Mouse (Mus musculus): ENCODE results near the gene Igsf21. TPM values are rescaled to one million over a fixed set of nuclear protein-coding genes. Genes with fewer than 3 reads are reported as not detected.
A peak's percentile ranks its signal among the peaks of the same experiment; 100 is the strongest.

The Igsf21 gene
- polyA plus RNA-seq, 1 experiment from 2014 or later, result 64.4 TPM

- peaks cover 15% of the 10 kb centered on the region; the same call in 1 of the 2 replicates for H3K4me1 ChIP-seq (replicated peaks; ENCODE audit: control insufficient read depth, insufficient read depth, low read length)
- H3K36me3 ChIP-seq (replicated peaks; ENCODE audit: control insufficient read depth, insufficient read depth), result no peaks in the 10 kb centered on the region
- ATAC-seq (ENCODE audit: low FRiP score) (no peak), DNase-seq (ENCODE audit: low spot score) (no peak)
- peak overlapping the region; percentile 54; the same call in 1 of the 2 replicates for H3K27ac ChIP-seq
- peak overlapping the region; percentile 17; the same call in 1 of the 2 replicates for H3K9ac ChIP-seq
- no peaks in the 10 kb centered on the region for H3K9me3 ChIP-seq (ENCODE audit: control insufficient read depth, low read length)
- H3K4me2 ChIP-seq (replicated peaks), result no peak overlapping the region
- no peak overlapping the region for H3K4me3 ChIP-seq (replicated peaks; ENCODE audit: low read length)
- 38% methylated on average over 10 of the region's 10 CpGs for WGBS
- H3K27me3 ChIP-seq (ENCODE audit: control insufficient read depth, insufficient read depth, low read length), result no peaks in the 10 kb centered on the region
Observed at GRCm38 (mm10) chr4:140070331-140070652, 176.3 kb downstream of the Igsf21 start.

- H3K27ac ChIP-seq, result peak overlapping the region; percentile 54; the same call in 1 of the 2 replicates
- H3K27me3 ChIP-seq (ENCODE audit: control insufficient read depth, insufficient read depth, low read length), result no peaks in the 10 kb centered on the region
- no peaks in the 10 kb centered on the region for H3K9me3 ChIP-seq (ENCODE audit: control insufficient read depth, low read length)
- peaks cover 15% of the 10 kb centered on the region; the same call in 1 of the 2 replicates for H3K4me1 ChIP-seq (replicated peaks; ENCODE audit: control insufficient read depth, insufficient read depth, low read length)
- H3K4me3 ChIP-seq (replicated peaks; ENCODE audit: low read length), result no peak overlapping the region
- 13% methylated on average over 15 of the region's 15 CpGs for WGBS
- H3K4me2 ChIP-seq (replicated peaks), result no peak overlapping the region
- DNase-seq (ENCODE audit: low spot score), result no peak
- no peaks in the 10 kb centered on the region for H3K36me3 ChIP-seq (replicated peaks; ENCODE audit: control insufficient read depth, insufficient read depth)
- ATAC-seq (ENCODE audit: low FRiP score), result peak; percentile 79
- H3K9ac ChIP-seq, result no peak overlapping the region
Observed at GRCm38 (mm10) chr4:140069563-140070330, 176.8 kb downstream of the Igsf21 start.

GRCm38 (mm10) chr4:140068468-140068867, 178.1 kb downstream of the Igsf21 start:
- Histone ChIP-seq H3K9me3 (ENCODE audit: control insufficient read depth, low read length) (no peaks in the 10 kb centered on the region), H3K4me2 (replicated peaks) (no peak overlapping the region), H3K27me3 (ENCODE audit: control insufficient read depth, insufficient read depth, low read length) (no peaks in the 10 kb centered on the region), H3K36me3 (replicated peaks; ENCODE audit: control insufficient read depth, insufficient read depth) (no peaks in the 10 kb centered on the region), H3K9ac (no peak overlapping the region), H3K4me1 (replicated peaks; ENCODE audit: control insufficient read depth, insufficient read depth, low read length) (peaks cover 15% of the 10 kb centered on the region; the same call in 1 of the 2 replicates), H3K27ac (no peak overlapping the region), H3K4me3 (replicated peaks; ENCODE audit: low read length) (no peak overlapping the region)
- DNase-seq (ENCODE audit: low spot score) (no peak), ATAC-seq (ENCODE audit: low FRiP score) (no peak)
- 95% methylated on average over 6 of the region's 6 CpGs for WGBS

- no peak overlapping the region for H3K4me2 ChIP-seq (replicated peaks)
- H3K4me3 ChIP-seq (replicated peaks; ENCODE audit: low read length), result no peak overlapping the region
- H3K9me3 ChIP-seq (ENCODE audit: control insufficient read depth, low read length), result no peaks in the 10 kb centered on the region
- H3K36me3 ChIP-seq (replicated peaks; ENCODE audit: control insufficient read depth, insufficient read depth), result no peaks in the 10 kb centered on the region
- ATAC-seq (ENCODE audit: low FRiP score) (no peak), DNase-seq (ENCODE audit: low spot score) (no peak)
- H3K4me1 ChIP-seq (replicated peaks; ENCODE audit: control insufficient read depth, insufficient read depth, low read length), result peaks cover 15% of the 10 kb centered on the region; the same call in 1 of the 2 replicates
- no peaks in the 10 kb centered on the region for H3K27me3 ChIP-seq (ENCODE audit: control insufficient read depth, insufficient read depth, low read length)
- H3K9ac ChIP-seq, result no peak overlapping the region
- WGBS, result 89% methylated on average over 12 of the region's 12 CpGs
- H3K27ac ChIP-seq, result no peak overlapping the region
Observed at GRCm38 (mm10) chr4:140066011-140066410, 180.6 kb downstream of the Igsf21 start.

GRCm38 (mm10) chr4:140063153-140063671, 183.4 kb downstream of the Igsf21 start:
- ATAC-seq (ENCODE audit: low FRiP score) (no peak), DNase-seq (ENCODE audit: low spot score) (no peak)
- Histone ChIP-seq H3K36me3 (replicated peaks; ENCODE audit: control insufficient read depth, insufficient read depth) (no peaks in the 10 kb centered on the region), H3K4me1 (replicated peaks; ENCODE audit: control insufficient read depth, insufficient read depth, low read length) (no peaks in the 10 kb centered on the region), H3K4me3 (replicated peaks; ENCODE audit: low read length) (no peak overlapping the region), H3K4me2 (replicated peaks) (no peak overlapping the region), H3K27ac (no peak overlapping the region), H3K9ac (no peak overlapping the region), H3K9me3 (ENCODE audit: control insufficient read depth, low read length) (no peaks in the 10 kb centered on the region), H3K27me3 (ENCODE audit: control insufficient read depth, insufficient read depth, low read length) (no peaks in the 10 kb centered on the region)
- 76% methylated on average over 13 of the region's 13 CpGs for WGBS

- H3K27ac ChIP-seq, result no peak overlapping the region
- no peaks in the 10 kb centered on the region for H3K36me3 ChIP-seq (replicated peaks; ENCODE audit: control insufficient read depth, insufficient read depth)
- H3K4me1 ChIP-seq (replicated peaks; ENCODE audit: control insufficient read depth, insufficient read depth, low read length), result no peaks in the 10 kb centered on the region
- H3K4me2 ChIP-seq (replicated peaks), result no peak overlapping the region
- no peak overlapping the region for H3K9ac ChIP-seq
- no peak overlapping the region for H3K4me3 ChIP-seq (replicated peaks; ENCODE audit: low read length)
- H3K9me3 ChIP-seq (ENCODE audit: control insufficient read depth, low read length), result no peaks in the 10 kb centered on the region
- no peaks in the 10 kb centered on the region for H3K27me3 ChIP-seq (ENCODE audit: control insufficient read depth, insufficient read depth, low read length)
- WGBS, result 83% methylated on average over 5 of the region's 5 CpGs
- no peak for ATAC-seq (ENCODE audit: low FRiP score)
- DNase-seq (ENCODE audit: low spot score), result no peak
Observed at GRCm38 (mm10) chr4:140060251-140060650, 186.3 kb downstream of the Igsf21 start.

- no peak for ATAC-seq (ENCODE audit: low FRiP score)
Observed at GRCm38 (mm10) chr4:140053042-140053441, 193.5 kb downstream of the Igsf21 start.

GRCm38 (mm10) chr4:140052575-140052974, 194.0 kb downstream of the Igsf21 start:
- Histone ChIP-seq H3K4me2 (replicated peaks) (no peak overlapping the region), H3K4me1 (replicated peaks; ENCODE audit: control insufficient read depth, insufficient read depth, low read length) (no peaks in the 10 kb centered on the region), H3K27ac (no peak overlapping the region), H3K36me3 (replicated peaks; ENCODE audit: control insufficient read depth, insufficient read depth) (no peaks in the 10 kb centered on the region), H3K27me3 (ENCODE audit: control insufficient read depth, insufficient read depth, low read length) (no peaks in the 10 kb centered on the region), H3K9me3 (ENCODE audit: control insufficient read depth, low read length) (no peaks in the 10 kb centered on the region), H3K4me3 (replicated peaks; ENCODE audit: low read length) (no peak overlapping the region), H3K9ac (no peak overlapping the region)
- WGBS, result 53% methylated on average over 11 of the region's 11 CpGs
- DNase-seq (ENCODE audit: low spot score), result no peak
- no peak for ATAC-seq (ENCODE audit: low FRiP score)

More at GRCm38 (mm10) chr4:140053042-140053441, 193.5 kb downstream of the Igsf21 start:
- Histone ChIP-seq H3K4me2 (replicated peaks) (no peak overlapping the region), H3K27me3 (ENCODE audit: control insufficient read depth, insufficient read depth, low read length) (no peaks in the 10 kb centered on the region), H3K9ac (no peak overlapping the region), H3K4me3 (replicated peaks; ENCODE audit: low read length) (no peak overlapping the region), H3K36me3 (replicated peaks; ENCODE audit: control insufficient read depth, insufficient read depth) (no peaks in the 10 kb centered on the region), H3K4me1 (replicated peaks; ENCODE audit: control insufficient read depth, insufficient read depth, low read length) (no peaks in the 10 kb centered on the region), H3K27ac (no peak overlapping the region), H3K9me3 (ENCODE audit: control insufficient read depth, low read length) (no peaks in the 10 kb centered on the region)
- 49% methylated on average over 7 of the region's 7 CpGs for WGBS
- DNase-seq (ENCODE audit: low spot score), result no peak

GRCm38 (mm10) chr4:140047807-140048362, 198.7 kb downstream of the Igsf21 start:
- ATAC-seq (ENCODE audit: low FRiP score) (no peak), DNase-seq (ENCODE audit: low spot score) (no peak)
- Histone ChIP-seq H3K27me3 (ENCODE audit: control insufficient read depth, insufficient read depth, low read length) (no peaks in the 10 kb centered on the region), H3K9ac (no peak overlapping the region), H3K4me3 (replicated peaks; ENCODE audit: low read length) (no peak overlapping the region), H3K4me2 (replicated peaks) (no peak overlapping the region), H3K9me3 (ENCODE audit: control insufficient read depth, low read length) (no peaks in the 10 kb centered on the region), H3K27ac (no peak overlapping the region), H3K4me1 (replicated peaks; ENCODE audit: control insufficient read depth, insufficient read depth, low read length) (peaks cover 5% of the 10 kb centered on the region; the same call in 1 of the 2 replicates), H3K36me3 (replicated peaks; ENCODE audit: control insufficient read depth, insufficient read depth) (no peaks in the 10 kb centered on the region)
- 65% methylated on average over 10 of the region's 10 CpGs for whole genome bisulfite sequencing
